Mouse (Mus musculus) CH12.LX (cell line): ENCODE data around the gene Abcc3. TPM values are rescaled to one million over a fixed set of nuclear protein-coding genes. Genes with fewer than 3 reads are reported as not detected.

Experiments
- DNase-seq: peaks from one replicate; pipeline ENCODE4 v3.0.0-alpha.2; 2013; ENCODE audit errors: extremely low read depth
- H3K27ac ChIP-seq: 2 replicates; pipeline ENCODE4 v1.5.1; 2012; ENCODE audit warnings: low read depth, mild to moderate bottlenecking, control low read depth, moderate library complexity; ENCODE audit not compliant: insufficient read depth
- H3K27me3 ChIP-seq: replicated peaks from 2 replicates; pipeline ENCODE3; 2012; ENCODE audit warnings: inconsistent platforms
- H3K36me3 ChIP-seq, 2 experiments: replicated peaks in 1 of 2; 2 replicates each; pipeline versions ENCODE3 to v1.6.1; 2012; ENCODE audit warnings: inconsistent platforms in 1 of 2, low read length in 1 of 2, mild to moderate bottlenecking in 1 of 2, mixed read lengths in 1 of 2, moderate library complexity in 1 of 2; ENCODE audit not compliant: control insufficient read depth in 1 of 2, insufficient read depth in 1 of 2
- H3K4me1 ChIP-seq, 2 experiments: 2 replicates each; pipeline ENCODE4 v1.6.1; 2012; ENCODE audit warnings: inconsistent platforms in 1 of 2, moderate library complexity in 1 of 2; ENCODE audit not compliant: insufficient read depth in 2 of 2, control insufficient read depth in 1 of 2
- H3K4me2 ChIP-seq: 2 replicates; pipeline ENCODE4 v1.6.1; 2012; ENCODE audit warnings: low read depth, mild to moderate bottlenecking, control low read depth; ENCODE audit not compliant: poor library complexity, insufficient read depth, severe bottlenecking
- H3K4me3 ChIP-seq, 3 experiments: fragments of 150-350 bp in 1 of 3; sonication (generic) in 1 of 3; replicated peaks in 1 of 3; 2 replicates each; pipeline versions ENCODE3 to v1.5.1; 2011 to 2012; ENCODE audit warnings: low read depth in 2 of 3, low read length in 2 of 3, mild to moderate bottlenecking in 2 of 3, moderate library complexity in 2 of 3, control low read depth in 1 of 3, improper control_type of control experiment in 1 of 3, inconsistent platforms in 1 of 3, mixed read lengths in 1 of 3; ENCODE audit not compliant: poor library complexity in 1 of 3
- H3K79me2 ChIP-seq: replicated peaks from 2 replicates; pipeline ENCODE4 v1.6.1; 2012; ENCODE audit warnings: mild to moderate bottlenecking, moderate library complexity; ENCODE audit not compliant: control insufficient read depth, poor library complexity, insufficient read depth, severe bottlenecking; ENCODE audit errors: extremely low read depth
- H3K9ac ChIP-seq: 2 replicates; pipeline ENCODE4 v1.6.1; 2012; ENCODE audit warnings: low read depth, mild to moderate bottlenecking, control low read depth, moderate library complexity; ENCODE audit not compliant: insufficient read depth
- H3K9me3 ChIP-seq: replicated peaks from 2 replicates; pipeline ENCODE3; 2012; ENCODE audit warnings: low read length, inconsistent platforms, mixed read lengths
- CTCF ChIP-seq, 2 experiments: IDR thresholded peaks in 1 of 2; conservative IDR thresholded peaks in 1 of 2; 2 replicates each; pipeline ENCODE4 v1.5.1; 2011 to 2012; ENCODE audit warnings: low read depth in 2 of 2, low read length in 2 of 2, improper control_type of control experiment in 1 of 2, inconsistent platforms in 1 of 2, mild to moderate bottlenecking in 1 of 2, moderate library complexity in 1 of 2
- E2F4 ChIP-seq: IDR thresholded peaks from 2 replicates; pipeline ENCODE4 v1.6.1; 2011; ENCODE audit warnings: low read depth, low read length, improper control_type of control experiment; ENCODE audit not compliant: insufficient replicate concordance
- GABPA ChIP-seq: IDR thresholded peaks from 2 replicates; pipeline ENCODE4 v1.6.1; 2012; ENCODE audit warnings: low read depth, low read length, improper control_type of control experiment, inconsistent platforms; ENCODE audit not compliant: insufficient replicate concordance
- HCFC1 ChIP-seq: IDR thresholded peaks from 2 replicates; pipeline ENCODE4 v1.6.1; 2012; ENCODE audit warnings: low read depth, mild to moderate bottlenecking, inconsistent platforms, low read length, improper control_type of control experiment
- JUN ChIP-seq: IDR thresholded peaks from 2 replicates; pipeline ENCODE4 v1.6.1; 2011; ENCODE audit warnings: low read depth, mild to moderate bottlenecking, low read length, improper control_type of control experiment, moderate library complexity; ENCODE audit not compliant: insufficient read depth
- JUND ChIP-seq: conservative IDR thresholded peaks from 2 replicates; pipeline ENCODE4 v1.6.1; 2011; ENCODE audit warnings: low read depth, low read length, improper control_type of control experiment
- MAFK ChIP-seq: IDR thresholded peaks from 2 replicates; pipeline ENCODE4 v1.6.1; 2011; ENCODE audit warnings: low read length, improper control_type of control experiment; ENCODE audit not compliant: insufficient replicate concordance
- MEF2A ChIP-seq: IDR thresholded peaks from 2 replicates; pipeline ENCODE4 v1.6.1; 2014; ENCODE audit warnings: low read depth, mild to moderate bottlenecking, inconsistent platforms, low read length, improper control_type of control experiment, borderline replicate concordance
- MXI1 ChIP-seq: IDR thresholded peaks from 2 replicates; pipeline ENCODE4 v1.6.1; 2011; ENCODE audit warnings: mild to moderate bottlenecking, low read depth, low read length, improper control_type of control experiment
- MYC ChIP-seq: IDR thresholded peaks from 2 replicates; pipeline ENCODE4 v1.6.1; 2011; ENCODE audit warnings: low read depth, mild to moderate bottlenecking, improper control_type of control experiment, low read length
- NELFE ChIP-seq: IDR thresholded peaks from 2 replicates; pipeline ENCODE4 v1.6.1; 2011; ENCODE audit warnings: low read depth, low read length, improper control_type of control experiment
- POLR2A ChIP-seq: IDR thresholded peaks from 2 replicates; pipeline ENCODE4 v1.6.1; 2011; ENCODE audit warnings: low read depth, mild to moderate bottlenecking, improper control_type of control experiment, low read length
- RAD21 ChIP-seq: IDR thresholded peaks from 2 replicates; pipeline ENCODE4 v1.6.1; 2011; ENCODE audit warnings: low read depth, mild to moderate bottlenecking, low read length, improper control_type of control experiment, moderate library complexity
- TBP ChIP-seq: conservative IDR thresholded peaks from 2 replicates; pipeline ENCODE4 v1.6.1; 2011; ENCODE audit warnings: low read depth, low read length, improper control_type of control experiment
- TCF12 ChIP-seq: IDR thresholded peaks from 2 replicates; pipeline ENCODE4 v1.6.1; 2014; ENCODE audit warnings: low read depth, mild to moderate bottlenecking, inconsistent platforms, low read length, improper control_type of control experiment
- UBTF ChIP-seq: IDR thresholded peaks from 2 replicates; pipeline ENCODE4 v1.6.1; 2012; ENCODE audit warnings: low read depth, mild to moderate bottlenecking, inconsistent platforms, low read length, improper control_type of control experiment, moderate library complexity
- ZMIZ1 ChIP-seq: IDR thresholded peaks from 2 replicates; pipeline ENCODE4 v1.6.1; 2012; ENCODE audit warnings: low read depth, mild to moderate bottlenecking, inconsistent platforms, low read length, improper control_type of control experiment
- ZNF384 ChIP-seq: IDR thresholded peaks from 2 replicates; pipeline ENCODE4 v1.6.1; 2012; ENCODE audit warnings: low read depth, low read length, improper control_type of control experiment, inconsistent platforms
- dilution Hi-C: fragments of 300-500 bp; cut with MboI; formaldehyde crosslinking; loops from 2 replicates; pipeline ENCODE4 v1.14.3; 2020; ENCODE audit warnings: low sequenced_read_pairs; ENCODE audit not compliant: extremely low pct_unique_long_range_greater_than_20kb, extremely low pct_ligation_motif_present
- in situ Hi-C: fragments of 300-500 bp; cut with MboI; formaldehyde crosslinking; loops from 3 replicates; pipeline ENCODE4 v1.14.3; 2019; ENCODE audit warnings: low sequenced_read_pairs, low pct_ligation_motif_present, low pct_unique_long_range_greater_than_20kb, mixed read lengths
- polyA plus RNA-seq: library from polyadenylated mRNA; unstranded; fragments of >175 nt; gene quantifications from 2 replicates; pipeline ENCODE4 v1.2.1, GENCODE M21; 2012; ENCODE audit warnings: low read depth; ENCODE audit not compliant: insufficient read length
- total RNA-seq, 2 experiments: library from RNA; depleted of rRNA; stranded (reverse); fragments of 300-350 nt in 1 of 2; fragments of >200 nt in 1 of 2; gene quantifications; 2 replicates each; pipeline ENCODE4 v1.2.3; 2012 to 2014

The Abcc3 gene
- total and polyA plus RNA-seq, 3 experiments: 0.21 to 0.66 (median 0.40) TPM

GRCm38 (mm10) chr11:94347063-94347575 lies 45.7 kb downstream of the Abcc3 start:
- H3K36me3 ChIP-seq: peaks cover 0 to 4% of the 10 kb centered on the region in 2 experiments
- H3K27me3 ChIP-seq: no peaks in the 10 kb centered on the region
- H3K9ac ChIP-seq: no peak overlapping the region
- no peaks in the 10 kb centered on the region for H3K79me2 ChIP-seq
- TF ChIP-seq E2F4 (no peak), MYC (no peak), POLR2A (no peak), ZMIZ1 (no peak), TCF12 (no peak), MXI1 (no peak), MEF2A (no peak), CTCF (conservative IDR thresholded peaks at IDR 0.05 in 1 of 2, IDR thresholded peaks at IDR 0.05 in 1 of 2; ENCODE audit: low read depth in 2 of 2, low read length in 2 of 2) (no peak)
- H3K9me3 ChIP-seq: peaks cover 4% of the 10 kb centered on the region
- no peak overlapping the region for H3K4me3 ChIP-seq
- no peak for DNase-seq
- no peak overlapping the region for H3K27ac ChIP-seq
- dilution Hi-C loops: no loop called here
- H3K4me2 ChIP-seq: no peak overlapping the region
- peaks cover 0 to 35% of the 10 kb centered on the region in 2 experiments; a peak in 2 of 4 replicates for H3K4me1 ChIP-seq
- in situ Hi-C loops: no loop called here

GRCm38 (mm10) chr11:94346611-94347010 lies 46.2 kb downstream of the Abcc3 start:
- Histone ChIP-seq H3K79me2 (no peaks in the 10 kb centered on the region), H3K4me2 (no peak overlapping the region), H3K4me1 (peaks cover 0 to 40% of the 10 kb centered on the region in 2 experiments; a peak in 2 of 4 replicates), H3K9me3 (peaks cover 4% of the 10 kb centered on the region), H3K4me3 (no peak overlapping the region), H3K36me3 (peaks cover 3 to 9% of the 10 kb centered on the region in 2 experiments), H3K27me3 (no peaks in the 10 kb centered on the region), H3K9ac (no peak overlapping the region), H3K27ac (no peak overlapping the region)
- no peak for TF ChIP-seq TCF12
- TF ChIP-seq GABPA: no peak
- no peak for TF ChIP-seq JUN
- no peak for TF ChIP-seq JUND
- no peak for TF ChIP-seq RAD21
- TF ChIP-seq MYC: no peak
- TF ChIP-seq ZNF384: no peak
- no peak for TF ChIP-seq UBTF
- TF ChIP-seq TBP: no peak
- no peak for TF ChIP-seq NELFE
- no peak for TF ChIP-seq MAFK
- no peak for TF ChIP-seq HCFC1
- no peak for DNase-seq
- in situ Hi-C loops (no loop called here), dilution Hi-C loops (no loop called here)
